Mouse (Mus musculus) gastrocnemius, postnatal 25 days (tissue): ENCODE results near the gene Tmem43. TPM values are rescaled to one million over a fixed set of nuclear protein-coding genes. Genes with fewer than 3 reads are reported as not detected.

Experiments used
- DNase-seq: peaks from one replicate; pipeline ENCODE4 v3.0.0; 2022
- total RNA-seq, 2 experiments: library from RNA; stranded (reverse); gene quantifications; 1 replicate in 1 of 2; 2 replicates in 1 of 2; pipeline ENCODE4 v1.2.3; 2021

The Tmem43 gene
- total RNA-seq, 2 experiments from 2014 or later = 22.7 to 39.4 TPM

GRCm38 (mm10) chr6:91488496-91489212, 15.2 kb downstream of the Tmem43 start:
- peak; percentile 34 for DNase-seq

DNA sequence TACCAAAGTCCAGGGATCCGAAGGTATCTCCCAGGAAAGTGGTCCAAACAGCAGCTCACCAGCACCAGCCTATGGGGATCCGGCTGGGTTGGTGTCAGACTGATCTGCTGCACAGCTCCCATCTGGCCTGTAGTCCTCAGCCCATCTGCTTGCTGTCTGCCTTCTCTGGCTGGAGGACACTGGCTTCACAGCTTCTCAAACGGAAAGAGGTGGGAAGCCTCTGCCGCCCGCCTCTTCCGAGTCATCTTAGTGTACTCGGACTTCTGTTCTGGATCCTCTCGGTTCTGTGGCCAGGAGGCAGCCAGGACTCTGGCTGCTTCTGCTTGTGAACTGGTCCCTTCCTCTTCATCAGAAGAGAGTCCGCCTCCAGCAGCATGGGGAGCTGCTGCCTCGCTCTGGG, 16.4 kb downstream of the Tmem43 start:
- peak; percentile 33 for DNase-seq

DNA sequence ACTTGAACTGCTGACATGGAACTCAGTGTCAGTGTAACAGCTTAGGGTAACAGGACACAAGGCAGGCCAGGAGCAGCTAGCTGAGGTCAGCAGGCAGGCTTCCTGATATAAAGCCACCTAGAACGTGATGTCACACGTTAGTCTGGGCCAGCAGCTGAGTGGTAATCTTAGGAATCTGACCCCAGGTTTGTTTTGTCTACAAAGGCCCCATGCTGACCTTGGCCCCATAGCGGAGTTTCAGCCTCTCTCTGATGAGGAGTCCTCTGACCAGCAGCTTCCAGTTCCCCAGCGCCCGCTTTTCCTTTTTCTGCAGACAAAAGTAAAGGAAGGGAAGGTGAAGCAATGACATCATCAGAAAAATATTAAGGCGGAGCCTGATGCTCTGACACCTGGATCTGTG, 17.5 kb downstream of the Tmem43 start:
- no peak for DNase-seq

DNA sequence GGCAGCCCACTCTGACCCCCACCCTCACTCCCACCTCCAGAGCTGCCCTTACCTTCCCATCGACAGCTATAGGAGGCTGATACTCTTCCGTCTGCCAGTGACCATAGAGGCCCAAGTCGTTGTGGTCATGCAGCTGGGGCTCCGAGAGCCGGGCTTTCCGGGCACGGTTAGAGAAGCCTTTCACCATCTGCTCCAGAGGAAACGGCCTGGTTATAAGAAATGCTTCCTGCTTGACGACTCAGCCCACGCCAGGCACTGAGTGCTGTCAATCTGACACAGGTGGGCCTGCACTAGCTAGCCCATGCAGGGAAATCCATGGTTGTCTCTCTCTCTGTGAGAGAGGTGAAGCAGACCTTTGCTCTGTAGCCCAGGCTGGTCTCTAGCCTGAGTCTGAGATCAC, 19.6 kb downstream of the Tmem43 start:
- DNase-seq = no peak

- no peak for DNase-seq
Measured at GRCm38 (mm10) chr6:91494526-91494925, 21.0 kb downstream of the Tmem43 start.

DNA sequence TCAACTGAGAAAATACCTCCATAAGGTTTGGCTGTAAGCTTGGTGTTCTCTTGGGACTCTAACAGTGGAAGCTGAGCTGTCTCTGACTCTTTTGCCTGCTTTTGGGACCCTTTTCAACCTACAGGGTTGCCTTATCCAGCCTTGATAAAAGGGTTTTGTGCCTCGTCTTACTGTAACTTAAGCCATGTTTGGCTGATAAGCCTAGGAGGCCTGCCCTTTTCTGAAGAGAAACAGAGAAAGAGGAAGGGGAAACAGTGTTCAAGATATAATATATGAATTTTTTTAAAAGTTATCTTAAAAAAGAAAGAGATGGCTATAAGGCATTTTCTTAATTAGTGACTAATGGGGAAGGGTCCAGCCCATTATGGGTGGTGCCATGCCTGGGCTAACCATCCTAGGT, 29.8 kb downstream of the Tmem43 start:
- no peak for DNase-seq

- no peak for DNase-seq
Measured at GRCm38 (mm10) chr6:91506036-91506435, 32.5 kb downstream of the Tmem43 start.

DNA sequence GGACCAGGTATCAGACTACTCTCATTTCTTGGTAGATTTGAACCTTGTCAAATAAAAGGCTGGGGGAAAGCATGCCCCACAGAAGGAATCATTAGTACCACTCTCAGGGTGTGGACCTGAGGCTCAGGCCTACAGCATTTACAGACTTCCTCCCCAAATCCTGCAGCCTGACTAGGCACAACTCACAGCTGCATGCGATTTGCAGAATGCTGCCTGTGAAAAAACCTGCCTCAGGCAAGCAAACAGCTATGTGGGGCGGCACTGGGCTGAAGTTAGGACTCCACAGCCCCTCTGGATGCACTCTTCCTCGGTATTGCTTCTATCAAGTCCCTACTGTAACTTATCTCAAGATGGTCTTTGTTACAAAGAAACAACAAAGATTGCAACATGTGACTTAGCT, 34.5 kb downstream of the Tmem43 start:
- DNase-seq = no peak

DNA sequence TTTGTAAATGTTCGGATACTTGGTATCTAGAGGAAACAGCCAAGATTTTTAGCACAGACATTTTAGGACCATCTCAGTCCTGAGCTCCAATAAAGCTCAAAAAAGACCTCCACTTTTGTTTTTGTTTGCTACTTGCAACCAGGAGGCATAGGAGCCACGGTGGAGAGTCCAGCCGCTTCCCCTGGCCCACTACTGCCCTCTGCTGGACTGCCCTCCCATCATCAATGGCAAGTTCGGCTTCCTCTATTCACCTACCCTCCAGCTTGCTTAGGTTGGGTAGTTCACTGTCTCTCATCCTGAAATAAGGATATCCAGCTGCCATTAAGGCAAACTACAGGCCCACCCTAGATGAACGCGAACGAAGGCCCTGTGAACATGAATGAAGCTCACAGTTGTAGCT, 35.8 kb downstream of the Tmem43 start:
- DNase-seq = peak; percentile 57

DNA sequence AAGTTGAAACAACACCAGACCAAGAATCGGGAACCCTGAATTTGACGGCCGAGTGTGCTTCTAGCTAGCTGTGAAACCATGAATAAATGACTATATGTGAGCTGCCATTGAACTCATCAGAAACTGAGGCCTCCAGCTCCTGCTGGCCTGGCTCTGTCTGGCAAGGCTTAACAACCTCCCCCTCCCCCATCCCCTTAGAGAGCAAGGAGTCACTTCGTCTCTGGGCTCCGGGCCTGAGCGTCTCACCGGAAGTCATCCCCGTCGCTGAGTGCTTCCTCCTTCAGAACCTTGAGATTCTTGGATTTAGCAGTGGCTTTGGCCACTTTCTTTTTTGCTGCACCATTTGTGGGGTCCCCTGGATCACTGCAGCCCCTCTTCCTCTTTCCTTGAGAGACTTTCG, 36.7 kb downstream of the Tmem43 start:
- no peak for DNase-seq

- no peak for DNase-seq
Measured at GRCm38 (mm10) chr6:91514135-91514534, 40.6 kb downstream of the Tmem43 start.

DNA sequence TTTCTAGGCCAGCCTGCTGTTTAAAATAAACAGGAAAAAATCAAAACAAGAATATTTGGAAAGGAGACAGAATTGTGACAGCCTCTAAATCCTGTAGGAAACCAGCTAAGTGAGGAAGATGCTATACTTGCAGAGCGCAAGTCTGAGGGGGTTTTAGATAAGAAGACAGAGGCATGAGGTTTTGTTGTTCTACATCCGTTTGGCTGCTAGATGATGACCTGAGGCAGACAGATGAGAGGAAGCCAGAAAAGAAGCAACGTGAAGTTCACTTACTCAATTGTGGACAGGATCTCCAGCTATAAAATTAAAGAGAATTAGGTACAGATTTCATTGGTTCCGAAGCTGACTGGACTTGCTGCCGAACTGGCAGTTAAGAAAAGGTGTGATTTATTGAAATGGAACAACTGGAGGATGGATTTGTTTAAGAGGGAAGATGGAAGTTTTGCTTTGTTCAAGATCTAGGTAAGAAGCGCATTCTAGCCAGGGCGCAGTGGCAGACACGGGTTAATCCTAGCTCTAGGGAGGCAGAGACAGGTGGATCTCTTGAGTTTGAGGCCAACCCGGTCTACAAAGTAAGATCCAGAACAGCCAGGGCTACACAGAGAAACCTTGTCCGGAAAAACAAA, 41.3 kb downstream of the Tmem43 start:
- no peak for DNase-seq

GRCm38 (mm10) chr6:91515545-91516449, 42.3 kb downstream of the Tmem43 start, which contains the start of the genes Xpc and Lsm3:
Xpc (minus strand) TSS chr6:91515888.
Lsm3 (plus strand) TSS chr6:91515928.
- peak; percentile 96 for DNase-seq

GRCm38 (mm10) chr6:91518454-91519020, 45.0 kb downstream of the Tmem43 start:
- DNase-seq = no peak

- no peak for DNase-seq
Measured at GRCm38 (mm10) chr6:91522816-91523215, 49.3 kb downstream of the Tmem43 start.

DNA sequence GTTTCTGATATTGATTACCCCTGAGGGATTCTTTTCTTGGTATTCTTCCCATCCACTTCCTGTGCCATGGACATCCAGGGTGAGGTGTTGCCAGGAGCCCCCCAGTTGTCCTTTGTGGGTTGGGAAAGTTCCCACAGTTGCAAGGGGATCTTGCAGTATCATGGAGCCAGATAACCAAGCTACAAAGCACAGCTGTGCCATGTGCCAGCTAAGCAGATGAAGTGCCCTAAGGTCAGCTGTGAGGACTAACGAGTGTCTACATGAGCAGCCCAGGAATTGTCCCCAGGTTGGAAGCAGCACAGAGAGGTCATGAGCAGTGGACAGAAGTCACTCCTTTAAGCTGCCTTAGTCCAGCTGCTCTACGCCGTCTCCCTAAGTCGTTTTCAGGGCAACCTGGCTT, 52.0 kb downstream of the Tmem43 start:
- no peak for DNase-seq

- DNase-seq = no peak
Measured at GRCm38 (mm10) chr6:91527227-91527860, 53.8 kb downstream of the Tmem43 start.

DNA sequence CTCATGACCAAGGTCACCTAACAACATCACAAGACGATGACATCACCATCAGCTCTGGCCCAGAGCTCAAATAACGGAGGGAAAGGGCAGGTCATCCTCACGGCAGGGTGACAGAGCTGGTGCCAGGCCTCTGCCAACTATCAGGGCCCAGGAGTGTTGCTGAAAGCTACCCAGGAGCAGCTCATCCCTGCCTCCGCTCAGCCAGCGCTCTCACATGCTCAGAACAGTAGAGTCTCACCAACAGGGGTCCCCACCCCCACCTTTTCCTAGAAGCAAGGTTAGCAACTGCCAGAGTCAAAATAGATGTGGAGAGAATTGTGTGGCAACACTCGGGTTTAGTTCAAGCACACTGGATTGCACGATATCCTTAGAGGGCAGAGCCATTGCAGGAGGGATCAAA, 54.8 kb downstream of the Tmem43 start:
- DNase-seq = peak; percentile 72

DNA sequence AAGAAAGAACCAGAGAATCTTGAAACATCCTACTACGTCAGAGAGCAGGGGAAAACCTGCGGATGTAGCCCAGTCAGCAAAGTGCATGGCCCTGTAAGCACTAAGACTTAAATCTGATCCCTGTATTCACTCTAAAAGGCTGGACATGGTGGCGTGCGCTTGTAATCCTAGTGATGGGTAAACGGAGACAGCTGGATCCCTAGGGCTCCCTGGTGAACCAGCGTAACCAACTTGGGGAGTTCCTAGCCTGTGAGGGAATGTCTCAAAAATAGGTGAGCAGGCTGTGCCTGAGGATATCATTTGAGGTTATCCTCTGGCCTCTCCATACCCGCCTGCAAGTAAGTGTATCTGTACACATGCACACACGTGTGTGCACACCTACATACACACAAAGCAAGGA, 57.2 kb downstream of the Tmem43 start:
- DNase-seq = no peak

GRCm38 (mm10) chr6:91531276-91531675, 57.8 kb downstream of the Tmem43 start:
- DNase-seq = no peak

GRCm38 (mm10) chr6:91532661-91533060, 59.2 kb downstream of the Tmem43 start:
- no peak for DNase-seq

- no peak for DNase-seq
Measured at GRCm38 (mm10) chr6:91533359-91533758, 59.9 kb downstream of the Tmem43 start.
